Mouse (Mus musculus) left cerebral cortex, adult 2 months (tissue): ENCODE data around the gene Timm50. TPM values are rescaled to one million over a fixed set of nuclear protein-coding genes. Genes with fewer than 3 reads are reported as not detected.

Source experiments
- DNase-seq, 2 experiments: peaks; one replicate each; pipeline ENCODE4 v3.0.0; 2021 to 2022; ENCODE audit warnings: low spot score in 2 of 2, mixed read lengths in 1 of 2; ENCODE audit errors: extremely low spot score in 1 of 2
- H3K27ac ChIP-seq: fragments of 200-600 bp; 2 replicates; pipeline ENCODE4 v1.8.1; 2022
- H3K4me3 ChIP-seq: fragments of 200-600 bp; 2 replicates; pipeline ENCODE4 v1.8.1; 2022
- CTCF ChIP-seq: fragments of 200-600 bp; IDR thresholded peaks from 2 replicates; pipeline ENCODE4 v1.8.1; 2022; ENCODE audit warnings: antibody characterized with exemption, mild to moderate bottlenecking, moderate library complexity
- intact Hi-C: fragments of 180-260 bp; cut with DNase I; formaldehyde crosslinking; loops from one replicate; pipeline ENCODE4 v1.15.1; 2025
- long read RNA-seq, 2 experiments: library from polyadenylated mRNA; stranded (forward); transcript quantifications; one replicate each; pipeline ENCODE4 v2.0.0; 2021; ENCODE audit warnings: borderline mapping rate in 2 of 2
- total RNA-seq, 2 experiments: library from RNA; stranded (reverse); gene quantifications; 2 replicates each; pipeline ENCODE4 v1.2.3; 2021

Timm50 gene
- total RNA-seq: 10 to 100 TPM; 41.7 to 47.0 TPM
- long read RNA-seq, experiment 1, transcript Timm50-201 (11 exons, 1,515 nt): major isoform, 54 of 68 reads
- long read RNA-seq, experiment 1, partial matches to known transcripts: 5 of 68 reads
- long read RNA-seq, experiment 1, other reads (novel, unspliced or antisense): 9 of 68 reads
- long read RNA-seq, experiment 2, transcript Timm50-201 (11 exons, 1,515 nt): major isoform, 37 of 48 reads
- long read RNA-seq, experiment 2, partial matches to known transcripts: 1 of 48 reads
- long read RNA-seq, experiment 2, other reads (novel, unspliced or antisense): 10 of 48 reads

GRCm38 (mm10) chr7:28311926-28312543 is at the start of gene Timm50:
Gene Timm50 (minus strand): TSS chr7:28312072.
- intact Hi-C loops: loop anchor here (2.0 kb wide), 1 partner anchor 27 kb away; the partner anchor contains the start of gene Supt5
- peak; percentile 99 to 100 for DNase-seq
- Histone ChIP-seq H3K27ac (peak within 1 kb of the TSS; percentile 82), H3K4me3 (peak within 1 kb of the TSS; percentile 70)
- TF ChIP-seq CTCF: no peak; the same call in 1 of the 2 replicates

DNA sequence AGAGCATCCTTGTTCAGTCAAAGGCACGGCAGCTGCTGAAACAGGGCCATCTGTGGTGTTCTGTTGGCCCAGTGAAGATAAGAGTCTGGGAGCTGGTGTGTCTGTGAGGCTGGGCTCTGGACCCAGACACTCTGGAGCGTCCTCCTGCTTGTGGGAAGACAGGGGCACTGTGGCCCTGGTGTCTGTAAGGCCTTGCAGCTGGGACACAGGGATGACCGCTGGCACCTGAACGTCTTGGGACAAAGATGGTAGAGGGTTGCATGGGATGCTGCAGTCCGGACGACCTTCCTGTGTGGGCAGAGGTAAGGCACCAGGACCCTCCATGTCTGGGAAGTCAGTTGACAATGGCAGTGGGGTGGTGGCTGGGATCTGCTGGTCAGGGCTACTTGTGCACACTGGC is 48.4 kb upstream of the Timm50 start:
- H3K27ac ChIP-seq: no peak overlapping the region
- intact Hi-C loops: no loop called here
- no peak for TF ChIP-seq CTCF
- no peak overlapping the region for H3K4me3 ChIP-seq
- DNase-seq: no peak

GRCm38 (mm10) chr7:28359854-28360253 is 48.0 kb upstream of the Timm50 start:
- no peak overlapping the region for H3K4me3 ChIP-seq
- no peak for DNase-seq
- intact Hi-C loops: no loop called here
- no peak overlapping the region for H3K27ac ChIP-seq
- TF ChIP-seq CTCF: no peak

- Histone ChIP-seq H3K4me3 (no peak overlapping the region), H3K27ac (no peak overlapping the region)
- DNase-seq: no peak
- intact Hi-C loops: no loop called here
- no peak for TF ChIP-seq CTCF
Observed at GRCm38 (mm10) chr7:28358431-28358830, 46.6 kb upstream of the Timm50 start.

- H3K27ac ChIP-seq: no peak overlapping the region
- TF ChIP-seq CTCF: no peak
- intact Hi-C loops: no loop called here
Observed at GRCm38 (mm10) chr7:28357984-28358383, 46.1 kb upstream of the Timm50 start.

GRCm38 (mm10) chr7:28356981-28357380 is 45.1 kb upstream of the Timm50 start:
- Histone ChIP-seq H3K4me3 (no peak overlapping the region), H3K27ac (no peak overlapping the region)
- TF ChIP-seq CTCF: no peak; the same call in 1 of the 2 replicates
- intact Hi-C loops: no loop called here
- DNase-seq: no peak

More at GRCm38 (mm10) chr7:28357984-28358383, 46.1 kb upstream of the Timm50 start:
- H3K4me3 ChIP-seq: no peak overlapping the region
- DNase-seq: no peak

GRCm38 (mm10) chr7:28355221-28355620 is 43.3 kb upstream of the Timm50 start:
- no peak for TF ChIP-seq CTCF
- no peak for DNase-seq
- Histone ChIP-seq H3K4me3 (no peak overlapping the region), H3K27ac (no peak overlapping the region)
- intact Hi-C loops: no loop called here

GRCm38 (mm10) chr7:28354596-28354995 is 42.7 kb upstream of the Timm50 start:
- DNase-seq: no peak
- no peak for TF ChIP-seq CTCF
- no peak overlapping the region for H3K4me3 ChIP-seq
- H3K27ac ChIP-seq: no peak overlapping the region
- intact Hi-C loops: no loop called here

DNA sequence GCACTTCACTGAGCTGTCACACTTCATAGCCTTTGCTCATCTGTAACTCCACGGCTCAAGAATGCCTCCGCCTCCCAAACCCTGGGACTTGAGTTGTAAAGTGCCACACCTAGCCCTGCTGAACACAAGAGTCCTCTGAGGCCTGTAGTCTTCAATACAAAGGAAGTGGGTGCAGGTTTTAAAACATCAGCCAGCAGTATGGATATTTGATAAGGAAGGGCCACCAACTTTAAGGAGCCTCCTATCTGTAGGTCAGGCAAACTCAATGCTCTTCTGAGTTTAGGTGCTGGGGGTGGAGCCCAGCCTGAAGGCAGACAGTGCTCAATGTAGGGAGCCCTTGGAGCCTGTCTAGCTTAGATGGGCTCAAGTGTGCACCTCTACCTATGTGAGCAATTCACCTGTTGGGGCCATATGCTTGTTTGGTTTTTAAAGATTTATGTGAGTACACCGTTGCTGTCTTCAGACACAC is 42.3 kb upstream of the Timm50 start:
- no peak for DNase-seq
- Histone ChIP-seq H3K27ac (no peak overlapping the region), H3K4me3 (no peak overlapping the region)
- no peak for TF ChIP-seq CTCF
- intact Hi-C loops: no loop called here

- DNase-seq: no peak
- no peak overlapping the region for H3K4me3 ChIP-seq
- H3K27ac ChIP-seq: no peak overlapping the region
- TF ChIP-seq CTCF: no peak; the same call in 1 of the 2 replicates
- intact Hi-C loops: no loop called here
Observed at GRCm38 (mm10) chr7:28353267-28353666, 41.4 kb upstream of the Timm50 start.

DNA sequence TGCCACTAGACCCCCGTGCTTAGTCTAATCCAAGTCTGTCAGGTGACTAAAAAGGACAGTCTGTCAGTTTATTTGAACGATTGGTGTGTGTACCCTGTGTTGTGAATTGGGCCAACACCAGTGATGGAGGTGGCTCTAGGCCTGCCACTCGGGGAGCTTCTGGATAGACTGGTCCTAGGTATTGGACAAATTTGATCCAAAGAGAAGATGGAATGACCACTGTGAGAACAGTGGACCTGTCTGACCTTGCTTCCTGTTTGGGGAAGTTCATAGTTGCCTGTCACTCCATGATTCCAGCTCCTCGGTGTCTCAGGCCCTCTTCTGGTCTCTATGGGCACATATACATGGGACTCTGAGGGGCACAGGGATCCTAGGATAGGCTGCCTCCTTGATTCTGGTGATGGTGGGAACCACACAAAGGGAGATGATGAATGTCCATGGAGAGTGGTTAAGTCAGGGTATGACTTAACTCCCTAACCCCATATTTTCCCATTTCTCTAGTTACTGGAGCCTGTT is 39.9 kb upstream of the Timm50 start:
- Histone ChIP-seq H3K4me3 (peak overlapping the region; percentile 87), H3K27ac (no peak overlapping the region)
- DNase-seq: no peak
- intact Hi-C loops: loop anchor here (2.0 kb wide), 2 partner anchors 21 to 41 kb away; partner anchors contain the start of genes Med29, Paf1 and Plekhg2
- TF ChIP-seq CTCF: no peak

DNA sequence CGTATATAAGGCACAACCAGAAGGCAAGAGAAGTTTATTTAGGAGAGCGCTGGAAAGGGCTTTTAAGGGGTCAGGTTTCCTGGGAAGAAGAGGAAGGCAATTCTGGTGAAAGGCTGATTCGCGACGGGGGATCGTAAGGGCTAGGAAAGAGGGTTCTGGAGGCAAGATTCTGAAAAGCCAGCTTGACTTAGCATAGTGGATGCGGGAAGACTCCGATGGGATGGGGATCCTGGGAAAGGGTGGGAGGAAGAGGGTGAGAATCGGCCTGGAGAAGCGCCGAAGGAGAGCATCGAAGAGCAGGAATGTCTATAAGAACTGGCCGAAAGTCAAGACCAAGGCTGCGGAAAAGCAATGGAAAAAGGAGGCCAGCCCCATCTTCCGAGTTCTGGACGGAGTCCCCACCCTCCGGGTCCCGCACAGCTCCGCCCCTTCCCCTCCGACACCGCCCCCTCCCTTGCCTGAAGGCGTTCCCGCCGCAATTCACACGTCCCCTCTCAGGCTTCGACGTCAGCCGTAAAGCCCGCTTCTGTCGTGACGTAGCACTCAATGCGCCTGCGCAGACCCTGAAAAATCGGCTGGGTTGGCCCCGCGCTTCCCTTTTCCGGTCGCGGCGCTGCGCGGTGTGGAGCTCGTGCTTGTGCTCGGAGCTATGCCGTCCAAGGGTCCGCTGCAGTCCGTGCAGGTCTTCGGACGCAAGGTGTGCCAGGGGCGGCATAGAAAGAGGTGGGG is 38.4 kb upstream of the Timm50 start, which contains the start of gene Rps16:
Gene Rps16 (plus strand): TSS at position 498 of the 729 bp plus-strand sequence.
- no peak for TF ChIP-seq CTCF
- H3K27ac ChIP-seq: peak within 1 kb of the TSS; percentile 91
- peak; percentile 97 to 99 for DNase-seq
- peak within 1 kb of the TSS; percentile 87 for H3K4me3 ChIP-seq
- intact Hi-C loops: loop anchor here (1.0 to 2.0 kb wide), 3 partner anchors 12 to 42 kb away; partner anchors contain the start of genes Med29, Paf1, Plekhg2 and Supt5
